Mouse (Mus musculus): ENCODE data around the gene Npy. TPM values are rescaled to one million over a fixed set of nuclear protein-coding genes. Genes with fewer than 3 reads are reported as not detected.

Npy gene
- polyA plus RNA-seq, 1 experiment: 16.4 TPM

GRCm38 (mm10) chr6:49875160-49875559 is 52.6 kb downstream of the Npy start:
- Histone ChIP-seq H3K27ac (ENCODE audit: insufficient read depth, low read length) (no peak overlapping the region), H3K4me3 (ENCODE audit: extremely low read depth, insufficient read depth, insufficient read length) (no peak overlapping the region), H3K27me3 (ENCODE audit: control insufficient read depth, insufficient read depth, low read length) (no peaks in the 10 kb centered on the region), H3K4me1 (ENCODE audit: control insufficient read depth, insufficient read depth, insufficient read length) (no peaks in the 10 kb centered on the region), H3K36me3 (ENCODE audit: control insufficient read depth, insufficient read depth, low read length) (no peaks in the 10 kb centered on the region)
- TF ChIP-seq POLR2A (IDR thresholded peaks at IDR 0.05; ENCODE audit: low read depth, low read length): no peak
- no peak for TF ChIP-seq CTCF (IDR thresholded peaks at IDR 0.05; ENCODE audit: extremely low read depth, insufficient read depth, insufficient read length, insufficient replicate concordance)
- WGBS: 90% methylated on average over 2 of the region's 2 CpGs
- no peak for DNase-seq (ENCODE audit: low read depth in 1 of 2, low spot score in 2 of 2)

GRCm38 (mm10) chr6:49875791-49876190 is 53.3 kb downstream of the Npy start:
- DNase-seq (ENCODE audit: low read depth in 1 of 2, low spot score in 2 of 2): no peak
- Histone ChIP-seq H3K4me1 (ENCODE audit: control insufficient read depth, insufficient read depth, insufficient read length) (no peaks in the 10 kb centered on the region), H3K4me3 (ENCODE audit: extremely low read depth, insufficient read depth, insufficient read length) (no peak overlapping the region), H3K27me3 (ENCODE audit: control insufficient read depth, insufficient read depth, low read length) (no peaks in the 10 kb centered on the region), H3K27ac (ENCODE audit: insufficient read depth, low read length) (no peak overlapping the region), H3K36me3 (ENCODE audit: control insufficient read depth, insufficient read depth, low read length) (no peaks in the 10 kb centered on the region)
- WGBS: 68% methylated on average over 6 of the region's 6 CpGs
- TF ChIP-seq CTCF (IDR thresholded peaks at IDR 0.05; ENCODE audit: extremely low read depth, insufficient read depth, insufficient read length, insufficient replicate concordance) (no peak), POLR2A (IDR thresholded peaks at IDR 0.05; ENCODE audit: low read depth, low read length) (no peak)

Measured in spleen, adult 2 months (tissue).